Mouse (Mus musculus) forelimb bud, embryonic 11.5 days (tissue): ENCODE results near the gene Rasa4.
A peak's percentile ranks its signal among the peaks of the same experiment; 100 is the strongest.
"Not testable (repeated sequence)": the region's sequence is repeated elsewhere in the genome, so short reads cannot be mapped to it uniquely, and the experiment has no call there.

ENCODE experiments used
- DNase-seq: peaks from one replicate; pipeline ENCODE4 v3.0.0-alpha.2; 2012; ENCODE audit warnings: low read depth, low spot score

The Rasa4 gene

GRCm38 (mm10) chr5:136083669-136084107 is at the start of gene Rasa4:
TSS of gene Rasa4 (plus strand) at chr5:136083916.
- peak; percentile 95 for DNase-seq

DNA sequence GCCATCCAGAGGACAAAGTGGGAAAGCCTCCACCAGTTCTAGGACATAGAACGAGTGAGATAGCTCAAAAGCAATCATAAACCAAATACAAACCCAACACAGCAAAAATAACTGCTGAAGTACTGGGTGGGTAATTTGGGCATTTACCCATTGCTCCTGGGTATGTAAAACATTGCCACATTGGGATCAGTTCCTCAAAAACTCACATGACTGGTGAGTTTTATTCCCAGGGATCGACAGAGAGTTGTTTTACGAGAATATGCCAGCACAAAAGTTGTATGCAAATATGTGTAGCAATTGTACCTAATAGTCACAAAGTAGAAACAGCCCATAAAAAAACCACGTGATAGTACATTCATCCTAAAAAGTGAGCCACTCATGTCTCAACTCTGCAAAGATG is 48.8 kb upstream of the Rasa4 start:
- DNase-seq: no peak

DNA sequence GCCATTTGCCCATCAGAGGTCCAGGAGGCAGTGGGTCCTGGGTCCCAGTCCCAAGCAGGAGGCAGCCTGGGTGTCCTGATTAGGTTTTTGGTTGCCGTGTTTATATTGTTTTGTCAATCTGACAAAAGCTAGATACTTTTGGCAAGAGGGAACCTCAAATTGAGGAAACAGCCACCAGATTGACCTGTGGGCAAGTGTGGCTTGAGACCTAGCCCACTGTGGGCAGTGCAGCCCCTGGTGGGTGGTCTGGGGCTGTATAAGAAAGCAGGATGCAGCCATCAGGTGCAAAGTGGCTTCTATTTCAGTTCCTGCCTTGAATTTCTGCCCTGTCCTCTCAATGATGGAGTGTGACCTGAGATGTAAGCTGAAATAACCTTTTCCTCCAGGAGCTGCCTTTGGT is 48.4 kb upstream of the Rasa4 start:
- DNase-seq: no peak

DNA sequence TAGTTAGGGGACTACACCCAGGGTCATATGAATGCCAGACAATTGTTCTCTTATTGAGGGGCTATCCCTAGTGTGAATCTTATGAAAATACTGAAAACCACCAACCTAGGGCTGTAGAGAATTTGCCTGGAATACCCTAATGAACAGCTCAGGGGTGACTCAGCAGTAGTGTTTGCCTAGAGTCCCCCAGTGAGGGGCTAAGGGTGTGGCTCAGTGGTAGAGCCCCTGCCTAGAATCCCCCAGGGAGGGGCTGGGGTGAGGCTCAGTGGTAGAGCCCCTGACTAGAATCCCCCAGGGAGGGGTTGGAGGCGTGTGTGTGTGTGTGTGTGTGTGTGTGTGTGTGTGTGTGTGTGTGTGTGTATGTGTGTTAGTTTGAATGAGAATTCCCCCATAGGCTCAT is 47.0 kb upstream of the Rasa4 start:
- no peak for DNase-seq

DNA sequence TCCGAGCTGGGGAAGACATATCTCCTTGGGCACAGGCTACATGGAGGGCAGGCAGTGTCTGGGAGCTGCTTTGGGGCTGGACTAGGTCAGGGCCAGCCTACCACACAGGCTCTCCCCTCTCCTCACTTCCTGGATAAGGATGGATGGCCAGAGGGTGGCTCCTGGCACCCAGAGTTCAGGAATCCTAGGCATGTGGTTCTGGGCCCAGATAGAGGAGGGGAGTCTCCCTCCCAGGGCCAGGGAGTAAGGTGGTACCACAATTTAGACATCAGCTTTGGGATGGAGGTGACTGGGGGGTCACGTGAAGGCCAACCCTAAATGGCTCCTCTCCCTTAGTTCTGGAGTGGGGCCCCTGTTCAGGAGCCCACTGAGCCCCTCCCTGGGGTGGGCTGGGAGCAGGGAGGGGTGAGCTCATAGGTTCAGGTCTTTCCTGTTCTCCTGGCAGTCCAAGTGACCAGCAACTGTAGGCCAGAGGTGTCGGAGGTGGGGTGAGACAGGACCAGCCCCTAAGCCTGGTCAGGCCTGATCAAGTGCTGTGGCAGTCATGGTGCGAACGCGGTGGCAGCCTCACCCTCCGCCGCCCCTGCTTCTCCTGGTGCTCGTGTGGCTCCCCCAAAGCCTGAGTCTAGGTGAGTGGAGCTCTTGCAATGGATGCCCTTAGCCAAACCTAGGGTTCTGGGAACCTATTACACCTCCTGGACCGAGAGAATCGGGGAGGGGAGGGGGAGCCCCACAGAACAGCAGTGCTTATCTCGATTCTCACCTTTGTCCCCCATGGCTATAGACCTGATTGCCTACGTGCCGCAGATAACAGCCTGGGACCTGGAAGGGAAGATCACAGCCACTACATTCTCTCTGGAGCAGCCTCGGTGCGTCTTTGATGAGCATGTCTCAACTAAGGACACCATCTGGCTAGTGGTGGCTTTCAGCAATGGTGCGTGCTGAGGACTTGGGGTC is 45.2 kb upstream of the Rasa4 start, which contains the start of gene Upk3b:
TSS of gene Upk3b (plus strand) at position 239 of the 957 bp plus-strand sequence.
- no peak for DNase-seq

DNA sequence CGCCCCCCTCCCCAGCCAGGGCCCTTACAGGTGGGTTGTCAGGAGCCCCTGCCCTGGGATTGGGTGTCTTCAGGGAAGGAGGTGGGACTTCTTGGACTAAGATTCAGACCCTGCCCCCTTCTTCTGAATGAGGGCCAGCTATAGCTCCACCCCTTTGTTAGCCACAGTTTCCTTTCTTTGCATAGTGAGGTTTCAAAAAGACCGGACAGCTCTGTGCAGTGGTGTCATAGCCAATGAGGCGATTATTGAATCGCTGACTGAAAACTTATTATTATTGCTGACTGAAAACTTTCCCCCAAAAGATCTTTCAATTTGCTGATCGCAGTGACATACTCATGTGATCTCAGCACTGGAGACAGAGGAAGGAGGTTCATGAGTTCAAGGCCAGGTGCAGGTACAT is 43.5 kb upstream of the Rasa4 start:
- no peak for DNase-seq

DNA sequence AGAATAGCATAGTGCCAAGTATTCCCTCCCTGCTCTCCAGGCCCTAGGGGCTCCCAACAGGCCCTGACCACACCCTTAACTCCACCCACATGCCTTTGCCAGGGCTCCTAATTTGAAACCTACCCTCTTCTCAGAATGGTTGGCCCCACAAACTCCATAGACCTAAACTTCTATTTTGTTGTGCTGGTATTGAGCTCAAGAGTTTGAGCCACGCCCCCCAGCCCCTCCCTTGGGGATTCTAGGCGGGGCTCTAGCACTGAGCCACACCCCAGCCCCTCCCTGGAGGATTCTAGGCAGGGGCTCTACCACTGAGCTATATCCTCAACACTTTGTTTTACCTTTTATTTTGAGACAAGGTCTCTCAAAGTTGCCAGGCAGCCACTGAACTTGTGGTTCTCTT is 42.5 kb upstream of the Rasa4 start:
- DNase-seq: no peak

- DNase-seq: no peak
Measured at GRCm38 (mm10) chr5:136041666-136042065, 42.0 kb upstream of the Rasa4 start.

DNA sequence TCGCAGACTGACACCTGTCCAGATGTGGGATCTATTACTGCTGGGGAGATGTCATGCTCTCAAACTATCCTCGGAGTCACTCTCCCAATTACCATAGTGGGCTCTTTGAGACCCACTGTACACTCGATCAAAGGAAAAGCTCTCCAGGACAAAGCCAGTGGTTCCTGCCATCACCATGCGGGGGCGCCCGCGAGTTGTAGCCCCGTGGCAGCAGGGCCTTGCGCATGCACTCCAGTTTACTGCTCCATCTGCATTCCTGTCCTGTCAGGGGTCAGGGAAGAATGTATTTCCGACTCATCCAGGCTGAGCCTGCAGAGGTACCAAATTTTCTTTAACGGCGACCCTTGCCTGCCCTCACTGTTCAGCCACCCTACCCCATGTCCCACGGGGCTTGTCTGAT is 38.9 kb upstream of the Rasa4 start:
- DNase-seq: no peak

DNA sequence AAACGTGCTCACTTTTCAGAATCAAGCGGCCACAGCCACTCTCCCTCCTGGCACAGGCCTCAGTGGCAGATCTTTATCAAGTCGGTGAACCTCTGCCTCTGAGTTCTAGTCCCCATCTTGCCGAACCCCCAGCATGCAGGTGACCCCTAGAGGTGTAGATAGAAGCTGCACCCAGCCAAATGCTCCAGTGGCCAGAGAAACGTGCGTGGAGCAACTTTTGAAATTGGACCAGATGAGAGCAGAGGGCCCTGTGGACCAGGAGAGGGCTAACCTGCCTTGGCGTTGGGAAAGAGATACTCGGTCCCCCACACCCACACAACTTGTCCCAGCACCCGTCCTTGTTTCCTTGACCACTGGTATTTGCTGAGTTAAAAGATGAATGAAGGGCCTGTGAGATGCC is 38.3 kb upstream of the Rasa4 start:
- DNase-seq: no peak

DNA sequence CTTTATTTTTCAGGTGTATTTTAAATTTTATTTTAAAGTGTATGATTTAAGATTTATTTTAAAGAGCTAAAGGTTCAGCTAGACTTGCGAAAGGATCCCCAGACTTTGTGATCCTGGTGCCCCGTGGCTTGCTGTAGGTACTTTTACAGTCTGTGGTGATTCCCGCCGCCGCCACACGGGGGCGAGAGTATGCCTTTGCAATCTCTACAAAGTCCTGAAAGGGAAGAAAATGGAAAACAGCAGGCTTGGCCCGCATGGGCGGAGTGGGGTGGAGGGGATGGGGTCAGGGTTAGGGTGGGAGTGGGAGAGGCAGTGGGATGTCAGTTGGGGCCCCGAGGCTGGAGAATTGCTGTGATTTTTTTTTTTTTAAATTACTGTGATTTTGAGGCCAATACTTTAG is 37.7 kb upstream of the Rasa4 start:
- peak; percentile 79 for DNase-seq

- DNase-seq: not testable (repeated sequence)
Measured at GRCm38 (mm10) chr5:136048541-136048940, 35.2 kb upstream of the Rasa4 start.

DNA sequence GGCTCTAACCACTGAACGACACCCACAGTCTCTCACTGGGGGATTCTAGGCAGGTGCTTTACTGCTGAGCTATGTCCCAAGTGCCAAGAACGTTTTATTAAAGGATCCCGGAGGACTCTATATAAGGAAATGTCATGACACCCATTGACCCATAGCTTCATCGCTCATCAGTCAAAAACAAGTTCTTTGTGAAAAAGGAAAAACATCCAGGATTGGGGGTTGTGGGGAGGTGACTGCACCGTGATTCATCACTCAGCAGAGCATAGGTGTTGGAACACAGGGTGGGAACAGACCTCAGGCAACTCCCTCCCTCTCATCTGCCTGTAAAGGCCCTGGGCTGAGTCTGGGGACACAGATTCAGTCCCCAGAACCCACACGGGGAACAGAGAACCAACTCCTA is 33.8 kb upstream of the Rasa4 start:
- no peak for DNase-seq

- DNase-seq: peak; percentile 53
Measured at GRCm38 (mm10) chr5:136051231-136052085, 32.3 kb upstream of the Rasa4 start.

DNA sequence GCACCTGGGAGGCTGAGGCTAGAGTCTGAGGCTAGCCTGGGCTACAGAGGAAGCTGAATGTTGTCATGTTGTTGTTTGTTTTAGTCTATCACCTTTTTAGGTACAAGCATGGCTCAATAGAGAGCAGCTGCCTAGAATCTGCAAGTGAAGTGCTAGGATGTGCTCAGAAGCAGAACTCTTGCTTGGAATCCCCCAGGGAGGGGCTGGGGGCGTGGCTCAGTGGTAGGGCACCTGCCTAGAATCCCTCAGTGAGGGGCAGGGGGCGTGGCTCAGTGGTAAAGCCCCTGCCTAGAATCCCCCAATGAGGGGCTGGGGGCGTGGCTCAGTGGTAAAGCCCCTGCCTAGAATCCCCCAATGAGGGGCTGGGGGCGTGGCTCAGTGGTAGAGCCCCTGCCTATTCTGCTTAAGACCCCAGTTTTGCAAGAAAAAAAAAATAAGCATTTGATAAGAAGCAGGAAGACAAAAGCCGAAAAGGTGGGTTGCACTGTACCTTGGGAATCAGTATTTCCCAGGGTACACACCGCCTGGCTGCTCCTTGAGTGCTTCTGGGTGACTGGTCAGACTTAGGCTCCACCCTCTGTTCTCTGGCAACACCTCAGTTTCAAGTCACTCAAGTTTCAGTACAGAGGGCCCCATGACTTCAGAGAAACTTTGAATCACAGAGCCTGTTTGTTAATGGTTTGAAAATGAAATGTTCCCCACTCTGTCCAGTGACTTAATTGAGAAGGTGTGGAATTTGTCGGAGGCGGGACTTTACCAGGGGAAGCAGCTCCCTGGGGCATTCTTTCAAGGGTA is 30.7 kb upstream of the Rasa4 start:
- DNase-seq: no peak

DNA sequence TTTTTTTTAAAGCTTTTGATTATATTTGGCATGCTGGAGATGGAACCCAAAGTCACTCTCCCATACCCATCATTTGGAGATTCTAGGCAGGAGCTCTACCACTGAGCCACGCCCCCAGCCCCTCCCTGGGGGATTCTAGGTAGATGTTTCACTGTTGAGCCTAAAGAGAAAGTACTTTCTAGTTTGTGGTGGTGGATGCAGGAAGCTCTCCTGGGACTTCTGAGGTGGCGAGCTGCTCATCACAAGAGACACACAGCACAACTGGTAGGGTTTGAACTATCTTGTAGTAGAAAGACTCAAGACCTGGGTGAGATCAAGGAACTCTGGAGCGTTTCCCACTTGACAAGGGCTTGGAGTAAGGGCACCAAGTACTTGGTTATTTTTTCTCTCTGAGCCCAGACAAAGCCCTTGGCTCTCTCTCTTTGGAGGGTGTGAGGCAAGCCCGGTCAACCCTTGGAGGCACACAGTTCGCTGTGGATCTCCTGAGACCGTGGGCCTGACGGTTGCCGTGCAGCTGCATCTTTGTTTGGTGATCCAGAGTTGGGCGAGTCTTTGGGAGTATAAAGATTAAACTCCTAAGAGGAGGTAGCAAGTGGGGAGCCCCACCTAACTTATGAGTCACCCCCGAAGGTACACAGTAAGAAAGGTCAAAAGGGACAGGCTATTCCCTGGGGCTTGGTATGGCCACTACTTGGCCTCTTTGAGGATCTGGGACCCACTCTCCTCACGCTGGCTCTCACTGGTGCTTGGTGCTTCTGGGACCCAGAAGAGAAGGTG is 29.2 kb upstream of the Rasa4 start, which contains the start of gene Upk3bl:
TSS of gene Upk3bl (plus strand) at position 192 of the 777 bp plus-strand sequence.
- DNase-seq: no peak

- DNase-seq: no peak
Measured at GRCm38 (mm10) chr5:136056062-136056461, 27.7 kb upstream of the Rasa4 start.

DNA sequence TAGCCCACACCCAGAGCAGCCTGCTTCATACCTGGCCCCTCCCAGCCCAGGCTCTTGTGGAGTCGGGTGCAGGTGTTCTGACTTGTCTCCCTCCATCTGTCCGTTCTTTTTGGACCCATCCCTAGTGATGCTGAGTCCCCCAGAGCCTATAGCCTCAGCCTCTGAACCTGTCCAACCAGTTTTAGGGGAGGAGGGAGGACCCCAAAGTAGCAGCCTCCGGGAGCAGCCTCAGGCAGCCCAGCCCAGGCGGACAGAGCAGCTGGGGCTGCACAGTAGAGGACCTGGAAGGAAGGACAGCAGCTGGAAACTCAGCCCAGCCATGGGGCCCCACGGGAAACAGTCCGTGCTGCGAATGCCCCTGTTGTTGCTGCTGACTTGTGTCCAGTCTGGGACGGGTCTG is 26.6 kb upstream of the Rasa4 start:
- no peak for DNase-seq

- peak; percentile 75 for DNase-seq
Measured at GRCm38 (mm10) chr5:136061567-136061966, 22.1 kb upstream of the Rasa4 start.

- no peak for DNase-seq
Measured at GRCm38 (mm10) chr5:136063920-136064319, 19.8 kb upstream of the Rasa4 start.
